Mouse (Mus musculus) MEL (cell line): Measurements from ENCODE around the gene Psme3. TPM values are rescaled to one million over a fixed set of nuclear protein-coding genes. Genes with fewer than 3 reads are reported as not detected.

Source experiments
- DNase-seq: peaks from one replicate; pipeline ENCODE4 v3.0.0; 2011; ENCODE audit warnings: low read depth, low spot score
- H3K27ac ChIP-seq: 2 replicates; pipeline ENCODE4 v1.5.1; 2012; ENCODE audit warnings: low read depth, mild to moderate bottlenecking, control low read depth, low read length, moderate library complexity; ENCODE audit not compliant: control insufficient read depth
- H3K27me3 ChIP-seq, 2 experiments: fragments of 150-350 bp in 1 of 2; sonication (generic) in 1 of 2; 2 replicates each; pipeline ENCODE4 v1.6.1; 2012; ENCODE audit warnings: low read length in 2 of 2, mild to moderate bottlenecking in 2 of 2, improper control_type of control experiment in 1 of 2, moderate library complexity in 1 of 2; ENCODE audit not compliant: insufficient read depth in 2 of 2, control insufficient read depth in 1 of 2
- H3K36me3 ChIP-seq, 2 experiments: 2 replicates each; pipeline ENCODE4 v1.6.1; 2012 to 2014; ENCODE audit warnings: low read length in 2 of 2, improper control_type of control experiment in 1 of 2, inconsistent platforms in 1 of 2, mild to moderate bottlenecking in 1 of 2; ENCODE audit not compliant: insufficient read depth in 2 of 2, control insufficient read depth in 1 of 2
- H3K4me1 ChIP-seq, 2 experiments: fragments of 150-350 bp in 1 of 2; sonication (generic) in 1 of 2; 2 replicates each; pipeline ENCODE4 v1.6.1; 2012; ENCODE audit warnings: low read length in 2 of 2, improper control_type of control experiment in 1 of 2, mild to moderate bottlenecking in 1 of 2; ENCODE audit not compliant: insufficient read depth in 2 of 2, control insufficient read depth in 1 of 2
- H3K4me3 ChIP-seq, 2 experiments: fragments of 150-350 bp in 1 of 2; sonication (generic) in 1 of 2; 2 replicates each; pipeline ENCODE4 v1.5.1; 2012; ENCODE audit warnings: low read depth in 2 of 2, low read length in 2 of 2, mild to moderate bottlenecking in 2 of 2, moderate library complexity in 2 of 2, control low read depth in 1 of 2, improper control_type of control experiment in 1 of 2; ENCODE audit not compliant: control insufficient read depth in 1 of 2, insufficient read depth in 1 of 2
- H3K79me2 ChIP-seq: 2 replicates; pipeline ENCODE4 v1.6.1; 2012; ENCODE audit warnings: mild to moderate bottlenecking, low read length, moderate library complexity; ENCODE audit not compliant: control insufficient read depth, poor library complexity, insufficient read depth
- H3K9ac ChIP-seq: 2 replicates; pipeline ENCODE4 v1.6.1; 2012; ENCODE audit warnings: low read depth, mild to moderate bottlenecking, control low read depth, low read length, moderate library complexity; ENCODE audit not compliant: control insufficient read depth, poor library complexity, severe bottlenecking
- H3K9me3 ChIP-seq: fragments of 150-350 bp; sonication (generic); replicated peaks from 2 replicates; pipeline ENCODE4 v1.6.1; 2012; ENCODE audit warnings: mild to moderate bottlenecking, low read length, improper control_type of control experiment, moderate library complexity; ENCODE audit not compliant: insufficient read depth
- BHLHE40 ChIP-seq: IDR thresholded peaks from 2 replicates; pipeline ENCODE4 v1.6.1; 2012; ENCODE audit warnings: low read depth, mild to moderate bottlenecking, inconsistent platforms, low read length, improper control_type of control experiment, borderline replicate concordance
- CHD1 ChIP-seq: IDR thresholded peaks from 2 replicates; pipeline ENCODE4 v1.6.1; 2012; ENCODE audit warnings: low read depth, mild to moderate bottlenecking, inconsistent platforms, low read length, improper control_type of control experiment
- CHD2 ChIP-seq: IDR thresholded peaks from 2 replicates; pipeline ENCODE4 v1.6.1; 2011; ENCODE audit warnings: low read length, improper control_type of control experiment
- CTCF ChIP-seq, 3 experiments: IDR thresholded peaks in 2 of 3; conservative IDR thresholded peaks in 1 of 3; 2 replicates each; pipeline ENCODE4 v1.5.1; 2011 to 2012; ENCODE audit warnings: low read length in 3 of 3, low read depth in 2 of 3, mild to moderate bottlenecking in 2 of 3, improper control_type of control experiment in 1 of 3, inconsistent platforms in 1 of 3, mixed read lengths in 1 of 3, moderate library complexity in 1 of 3; ENCODE audit not compliant: control insufficient read depth in 1 of 3, insufficient read depth in 1 of 3, poor library complexity in 1 of 3, severe bottlenecking in 1 of 3
- E2F4 ChIP-seq: IDR thresholded peaks from 2 replicates; pipeline ENCODE4 v1.6.1; 2011; ENCODE audit warnings: low read depth, low read length, improper control_type of control experiment, borderline replicate concordance
- ELF1 ChIP-seq: IDR thresholded peaks from 2 replicates; pipeline ENCODE4 v1.6.1; 2014; ENCODE audit warnings: low read depth, mild to moderate bottlenecking, inconsistent platforms, low read length, improper control_type of control experiment, moderate library complexity
- EP300 ChIP-seq, 2 experiments: IDR thresholded peaks; 2 replicates each; pipeline ENCODE4 v1.6.1; 2011; ENCODE audit warnings: improper control_type of control experiment in 2 of 2, low read length in 2 of 2, low read depth in 1 of 2, mild to moderate bottlenecking in 1 of 2
- ETS1 ChIP-seq: IDR thresholded peaks from 2 replicates; pipeline ENCODE4 v1.6.1; 2012; ENCODE audit warnings: low read depth, mild to moderate bottlenecking, inconsistent platforms, low read length, improper control_type of control experiment, moderate library complexity
- GABPA ChIP-seq: IDR thresholded peaks from 2 replicates; pipeline ENCODE4 v1.6.1; 2012; ENCODE audit warnings: low read depth, mild to moderate bottlenecking, inconsistent platforms, low read length, improper control_type of control experiment, moderate library complexity
- GATA1 ChIP-seq: IDR thresholded peaks from 2 replicates; pipeline ENCODE4 v1.6.1; 2011; ENCODE audit warnings: low read depth, low read length, improper control_type of control experiment
- HCFC1 ChIP-seq: IDR thresholded peaks from 2 replicates; pipeline ENCODE4 v1.6.1; 2012; ENCODE audit warnings: low read depth, mild to moderate bottlenecking, inconsistent platforms, low read length, improper control_type of control experiment, moderate library complexity
- JUND ChIP-seq: IDR thresholded peaks from 2 replicates; pipeline ENCODE4 v1.6.1; 2011; ENCODE audit warnings: low read depth, mild to moderate bottlenecking, improper control_type of control experiment, low read length
- KAT2A ChIP-seq: conservative IDR thresholded peaks from 2 replicates; pipeline ENCODE4 v1.6.1; 2012; ENCODE audit warnings: low read depth, low read length, improper control_type of control experiment, inconsistent platforms
- MAFK ChIP-seq: IDR thresholded peaks from 2 replicates; pipeline ENCODE4 v1.6.1; 2011; ENCODE audit warnings: low read depth, mild to moderate bottlenecking, low read length, improper control_type of control experiment, borderline replicate concordance
- MAX ChIP-seq: IDR thresholded peaks from 2 replicates; pipeline ENCODE4 v1.6.1; 2011; ENCODE audit warnings: low read length, improper control_type of control experiment
- MEF2A ChIP-seq: IDR thresholded peaks from 2 replicates; pipeline ENCODE4 v1.6.1; 2014; ENCODE audit warnings: low read depth, mild to moderate bottlenecking, inconsistent platforms, low read length, improper control_type of control experiment; ENCODE audit not compliant: poor library complexity, insufficient replicate concordance, severe bottlenecking; ENCODE audit errors: extremely low read depth
- MXI1 ChIP-seq: IDR thresholded peaks from 2 replicates; pipeline ENCODE4 v1.6.1; 2011; ENCODE audit warnings: mild to moderate bottlenecking, low read depth, low read length, improper control_type of control experiment
- MYB ChIP-seq: IDR thresholded peaks from 2 replicates; pipeline ENCODE4 v1.6.1; 2011; ENCODE audit warnings: mild to moderate bottlenecking, low read depth, low read length, improper control_type of control experiment
- MYC ChIP-seq: IDR thresholded peaks from 2 replicates; pipeline ENCODE4 v1.6.1; 2011; ENCODE audit warnings: low read depth, mild to moderate bottlenecking, low read length, improper control_type of control experiment, moderate library complexity
- NELFE ChIP-seq: IDR thresholded peaks from 2 replicates; pipeline ENCODE4 v1.6.1; 2011; ENCODE audit warnings: low read depth, low read length, improper control_type of control experiment
- NRF1 ChIP-seq: IDR thresholded peaks from 2 replicates; pipeline ENCODE4 v1.6.1; 2014; ENCODE audit warnings: low read depth, mild to moderate bottlenecking, inconsistent platforms, low read length, improper control_type of control experiment, moderate library complexity; ENCODE audit not compliant: poor library complexity, insufficient read depth, severe bottlenecking
- POLR2A ChIP-seq, 2 experiments: IDR thresholded peaks; 2 replicates each; pipeline ENCODE4 v1.6.1; 2011 to 2012; ENCODE audit warnings: low read length in 2 of 2, mild to moderate bottlenecking in 2 of 2, control low read depth in 1 of 2, improper control_type of control experiment in 1 of 2, low read depth in 1 of 2, moderate library complexity in 1 of 2; ENCODE audit not compliant: control insufficient read depth in 1 of 2, insufficient read depth in 1 of 2, poor library complexity in 1 of 2
- POLR2AphosphoS2 ChIP-seq: IDR thresholded peaks from 2 replicates; pipeline ENCODE4 v1.6.1; 2011; ENCODE audit warnings: low read length, improper control_type of control experiment
- POLR2AphosphoS5 ChIP-seq: IDR thresholded peaks from 2 replicates; pipeline ENCODE4 v1.6.1; 2012; ENCODE audit warnings: low read depth, borderline replicate concordance, mild to moderate bottlenecking, inconsistent platforms, low read length, moderate library complexity, mixed read lengths
- RAD21 ChIP-seq: IDR thresholded peaks from 2 replicates; pipeline ENCODE4 v1.6.1; 2011; ENCODE audit warnings: mild to moderate bottlenecking, low read depth, low read length, improper control_type of control experiment
- RCOR1 ChIP-seq: IDR thresholded peaks from 2 replicates; pipeline ENCODE4 v1.6.1; 2012; ENCODE audit warnings: low read depth, mild to moderate bottlenecking, inconsistent platforms, low read length, improper control_type of control experiment
- SIN3A ChIP-seq: IDR thresholded peaks from 2 replicates; pipeline ENCODE4 v1.6.1; 2012; ENCODE audit warnings: low read length, improper control_type of control experiment, inconsistent platforms
- SMC3 ChIP-seq: IDR thresholded peaks from 2 replicates; pipeline ENCODE4 v1.6.1; 2011; ENCODE audit warnings: low read depth, low read length, improper control_type of control experiment
- TAL1 ChIP-seq: IDR thresholded peaks from 2 replicates; pipeline ENCODE4 v1.6.1; 2012; ENCODE audit warnings: mild to moderate bottlenecking, inconsistent platforms, low read length, moderate library complexity, mixed read lengths
- TCF12 ChIP-seq: IDR thresholded peaks from 2 replicates; pipeline ENCODE4 v1.6.1; 2014; ENCODE audit warnings: low read depth, mild to moderate bottlenecking, inconsistent platforms, low read length, improper control_type of control experiment, moderate library complexity
- UBTF ChIP-seq: IDR thresholded peaks from 2 replicates; pipeline ENCODE4 v1.6.1; 2012; ENCODE audit warnings: low read depth, mild to moderate bottlenecking, inconsistent platforms, low read length, improper control_type of control experiment, moderate library complexity, borderline replicate concordance; ENCODE audit not compliant: insufficient read depth
- USF1 ChIP-seq: IDR thresholded peaks from 2 replicates; pipeline ENCODE4 v1.6.1; 2014; ENCODE audit warnings: low read depth, mild to moderate bottlenecking, inconsistent platforms, low read length, improper control_type of control experiment, moderate library complexity
- USF2 ChIP-seq, 2 experiments: IDR thresholded peaks; 2 replicates each; pipeline ENCODE4 v1.6.1; 2011 to 2012; ENCODE audit warnings: improper control_type of control experiment in 2 of 2, low read length in 2 of 2, borderline replicate concordance in 1 of 2, inconsistent platforms in 1 of 2, low read depth in 1 of 2, mild to moderate bottlenecking in 1 of 2; ENCODE audit not compliant: insufficient read depth in 1 of 2
- ZC3H11A ChIP-seq: IDR thresholded peaks from 2 replicates; pipeline ENCODE4 v1.6.1; 2012; ENCODE audit warnings: low read depth, mild to moderate bottlenecking, inconsistent platforms, low read length, improper control_type of control experiment
- ZKSCAN1 ChIP-seq: IDR thresholded peaks from 2 replicates; pipeline ENCODE4 v1.6.1; 2012; ENCODE audit warnings: low read depth, mild to moderate bottlenecking, inconsistent platforms, low read length, improper control_type of control experiment, moderate library complexity
- ZMIZ1 ChIP-seq: IDR thresholded peaks from 2 replicates; pipeline ENCODE4 v1.6.1; 2012; ENCODE audit warnings: low read depth, mild to moderate bottlenecking, inconsistent platforms, low read length, improper control_type of control experiment, moderate library complexity
- ZNF384 ChIP-seq: IDR thresholded peaks from 2 replicates; pipeline ENCODE4 v1.6.1; 2012; ENCODE audit warnings: low read depth, mild to moderate bottlenecking, inconsistent platforms, low read length, improper control_type of control experiment
- polyA plus RNA-seq, 2 experiments: library from polyadenylated mRNA; stranded (reverse) in 1 of 2; unstranded in 1 of 2; fragments of >175 nt in 1 of 2; fragments of >200 nt in 1 of 2; gene quantifications; 2 replicates each; pipeline versions ENCODE4 v1.2.1 to v1.2.4; 2012; ENCODE audit warnings: low replicate concordance in 2 of 2, low read depth in 1 of 2; ENCODE audit not compliant: insufficient read length in 2 of 2, insufficient read depth in 1 of 2, missing spikeins in 1 of 2
- total RNA-seq: library from RNA; depleted of rRNA; stranded (reverse); fragments of 300-350 nt; gene quantifications from 2 replicates; pipeline ENCODE4 v1.2.3, GENCODE M21; 2012

The Psme3 gene
- total and polyA plus RNA-seq, 3 experiments = 139 to 446 (median 369) TPM

DNA sequence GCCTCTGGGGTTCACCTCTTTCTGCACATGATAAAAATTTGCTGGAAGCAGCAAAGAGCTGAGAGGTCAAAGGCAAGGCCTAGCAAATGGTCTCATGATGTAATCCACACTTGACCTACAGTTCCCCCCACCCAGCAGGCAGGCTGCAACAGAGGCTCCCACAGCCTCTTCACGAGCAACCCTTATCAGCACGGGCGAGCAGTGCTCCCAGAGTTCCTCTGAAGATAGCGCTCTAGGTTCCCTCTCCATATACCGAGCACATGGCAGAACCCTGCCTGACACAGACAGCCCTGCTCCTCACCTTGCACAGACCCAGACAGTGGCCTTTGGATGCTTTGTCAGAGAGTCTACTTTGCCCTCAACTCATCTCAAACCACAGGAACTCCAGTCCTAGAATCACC lies 48.5 kb downstream of the Psme3 start:
- Histone ChIP-seq H3K9ac (0 out of 2 replicates have a peak overlapping the region, but pooled peaks have one; percentile 13), H3K4me1 (peaks cover 5 to 11% of the 10 kb centered on the region in 2 experiments), H3K9me3 (no peaks in the 10 kb centered on the region), H3K36me3 (peaks cover 0 to 5% of the 10 kb centered on the region in 2 experiments; a peak in 2 of 4 replicates), H3K27me3 (no peaks in the 10 kb centered on the region), H3K4me3 (no peak overlapping the region), H3K27ac (no peak overlapping the region), H3K79me2 (no peaks in the 10 kb centered on the region)
- DNase-seq = peak; percentile 73
- no peak for TF ChIP-seq GABPA
- TF ChIP-seq USF1 = 0 out of 2 replicates have a peak, but pooled peaks have one; percentile 12
- no peak for TF ChIP-seq ZMIZ1
- TF ChIP-seq GATA1 = peak; percentile 92
- no peak for TF ChIP-seq UBTF
- TF ChIP-seq EP300 (IDR thresholded peaks at IDR 0.05; ENCODE audit: low read depth in 1 of 2, low read length in 2 of 2) = peak; percentile 75 to 79
- TF ChIP-seq CHD1 = no peak
- TF ChIP-seq SMC3 = no peak
- TF ChIP-seq MEF2A = no peak
- peak; percentile 73 for TF ChIP-seq TCF12
- peak in 1 of 2 experiments; percentile 33; a peak in 2 of 4 replicates for TF ChIP-seq POLR2A (IDR thresholded peaks at IDR 0.05; ENCODE audit: control insufficient read depth in 1 of 2, insufficient read depth in 1 of 2, low read depth in 1 of 2, low read length in 2 of 2, poor library complexity in 1 of 2)
- TF ChIP-seq MAX = peak; percentile 95
- no peak for TF ChIP-seq ZC3H11A
- no peak for TF ChIP-seq KAT2A
- TF ChIP-seq MYB = no peak
- TF ChIP-seq ELF1 = no peak
- TF ChIP-seq MXI1 = peak; percentile 87
- no peak for TF ChIP-seq CHD2
- TF ChIP-seq POLR2AphosphoS2 = no peak
- TF ChIP-seq BHLHE40 = peak; percentile 73
- no peak for TF ChIP-seq E2F4
- TF ChIP-seq SIN3A = no peak; the same call in 1 of the 2 replicates
- no peak for TF ChIP-seq CTCF (IDR thresholded peaks at IDR 0.05 in 2 of 3, conservative IDR thresholded peaks at IDR 0.05 in 1 of 3; ENCODE audit: control insufficient read depth in 1 of 3, insufficient read depth in 1 of 3, low read depth in 2 of 3, low read length in 3 of 3, poor library complexity in 1 of 3, severe bottlenecking in 1 of 3)
- TF ChIP-seq NRF1 = 0 out of 2 replicates have a peak, but pooled peaks have one; percentile 12
- no peak for TF ChIP-seq MAFK
- no peak; the same call in 1 of the 2 replicates for TF ChIP-seq RCOR1
- TF ChIP-seq JUND = no peak
- peak; percentile 18; the same call in 1 of the 2 replicates for TF ChIP-seq TAL1
- no peak for TF ChIP-seq POLR2AphosphoS5
- TF ChIP-seq HCFC1 = peak; percentile 51
- no peak for TF ChIP-seq ZNF384
- no peak for TF ChIP-seq ZKSCAN1
- no peak for TF ChIP-seq RAD21
- peak; percentile 36; the same call in 1 of the 2 replicates for TF ChIP-seq NELFE
- TF ChIP-seq ETS1 = peak; percentile 76
- peak; percentile 96 for TF ChIP-seq MYC
- no peak for TF ChIP-seq USF2 (IDR thresholded peaks at IDR 0.05; ENCODE audit: borderline replicate concordance in 1 of 2, insufficient read depth in 1 of 2, low read depth in 1 of 2, low read length in 2 of 2)
